Mouse (Mus musculus): ENCODE measurements around the gene Znhit3.

DNA sequence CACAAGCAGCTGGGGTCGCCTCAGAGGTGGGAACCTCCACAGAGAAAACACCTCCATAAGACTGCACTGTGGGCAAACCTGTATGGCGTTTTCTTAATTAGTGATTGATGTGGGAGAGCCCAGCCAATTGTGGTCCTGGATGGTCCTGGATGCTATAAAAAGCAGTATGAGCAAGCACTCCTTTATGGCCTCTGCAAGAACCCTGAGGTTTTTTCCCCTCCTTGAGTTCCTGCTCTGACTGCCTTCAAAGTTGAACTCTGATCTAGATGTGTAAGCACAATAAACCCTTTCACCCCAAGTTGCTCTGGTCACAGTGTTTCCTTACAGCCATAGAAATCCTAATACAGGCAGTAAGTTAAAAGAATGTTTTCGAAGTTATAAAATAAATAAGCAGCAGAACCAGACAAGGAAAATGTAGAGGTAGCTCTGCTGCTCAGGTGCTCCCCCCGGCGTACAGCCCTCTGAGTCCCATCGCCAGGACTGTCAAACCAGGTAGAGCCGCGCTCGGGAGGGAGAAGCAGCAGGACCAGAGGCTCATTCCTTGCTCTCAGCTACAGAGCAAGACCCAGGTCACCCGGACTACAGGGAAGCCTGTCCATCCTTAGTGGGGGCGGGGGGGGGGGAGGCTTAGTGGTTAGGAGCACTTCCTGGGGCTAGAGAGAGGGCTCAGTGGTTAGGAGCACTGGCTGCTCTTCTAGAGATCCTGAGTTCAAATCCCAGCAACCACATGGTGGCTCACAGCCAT, 29.2 kb downstream of the Znhit3 start:
- no peak for TF ChIP-seq CTCF (IDR thresholded peaks at IDR 0.05; ENCODE audit: low read depth)
- no peak for TF ChIP-seq EP300 (IDR thresholded peaks at IDR 0.05; ENCODE audit: low read depth)
